Mouse (Mus musculus) midbrain, embryonic 14.5 days (tissue): ENCODE measurements around the gene Cactin. TPM values are rescaled to one million over a fixed set of nuclear protein-coding genes. Genes with fewer than 3 reads are reported as not detected.
A peak's percentile ranks its signal among the peaks of the same experiment; 100 is the strongest.

ENCODE experiments used
- ATAC-seq: fragments of 200-750 bp; cut with Nextera tagmentation; 2 replicates; pipeline ENCODE4 v1.8.0; 2017; ENCODE audit warnings: moderate number of reproducible peaks, moderate library complexity; ENCODE audit not compliant: low FRiP score, low TSS enrichment
- DNase-seq: peaks from one replicate; pipeline ENCODE4 v3.0.0-alpha.2; 2015
- H3K27ac ChIP-seq: fragments of 300-500 bp; sonication (generic); replicated peaks from 2 replicates; pipeline ENCODE4 v1.5.1; 2014; ENCODE audit warnings: mild to moderate bottlenecking, low read depth, low read length, moderate library complexity
- H3K27me3 ChIP-seq: fragments of 300-500 bp; sonication (generic); 2 replicates; pipeline ENCODE4 v1.6.1; 2014; ENCODE audit warnings: low read length, control low read depth, mixed read lengths; ENCODE audit not compliant: control insufficient read depth, insufficient read depth
- H3K36me3 ChIP-seq: fragments of 300-500 bp; sonication (generic); 2 replicates; pipeline ENCODE4 v1.6.1; 2014; ENCODE audit warnings: low read length, control low read depth; ENCODE audit not compliant: control insufficient read depth, insufficient read depth
- H3K4me1 ChIP-seq: fragments of 300-500 bp; sonication (generic); 2 replicates; pipeline ENCODE4 v1.6.1; 2014; ENCODE audit warnings: mild to moderate bottlenecking, antibody characterized with exemption, low read length, control low read depth; ENCODE audit not compliant: control insufficient read depth, insufficient read depth
- H3K4me2 ChIP-seq: fragments of 300-500 bp; sonication (generic); 2 replicates; pipeline ENCODE4 v1.6.1; 2014; ENCODE audit warnings: mild to moderate bottlenecking, low read length, moderate library complexity
- H3K4me3 ChIP-seq: fragments of 300-500 bp; sonication (generic); replicated peaks from 2 replicates; pipeline ENCODE4 v1.5.1; 2014; ENCODE audit warnings: low read depth, low read length
- H3K9ac ChIP-seq: fragments of 300-500 bp; sonication (generic); replicated peaks from 2 replicates; pipeline ENCODE4 v1.6.1; 2014; ENCODE audit warnings: mild to moderate bottlenecking, low read length, moderate library complexity
- H3K9me3 ChIP-seq: fragments of 300-500 bp; sonication (generic); 2 replicates; pipeline ENCODE4 v1.6.1; 2016; ENCODE audit warnings: low read length, control low read depth, mixed read lengths; ENCODE audit not compliant: control insufficient read depth
- WGBS: fragments of 180-500 bp; shearing (Covaris S2); extraction: QIAGEN DNeasy Blood & Tissue Kit; methylation state at CpG from one replicate; pipeline ENCODE4 v1.1.7; 2014; 5-methylcytosine and 5-hydroxymethylcytosine counted together
- polyA plus RNA-seq: library from polyadenylated mRNA; unstranded; fragments of >200 nt; fragmentation: Nextera tagmentation; extraction: Ambion mirVana; gene quantifications from 2 replicates; pipeline ENCODE4 v1.2.1, GENCODE M21; 2014

Gene Cactin
- polyA plus RNA-seq, 1 experiment from 2014 or later: 22.8 TPM

DNA sequence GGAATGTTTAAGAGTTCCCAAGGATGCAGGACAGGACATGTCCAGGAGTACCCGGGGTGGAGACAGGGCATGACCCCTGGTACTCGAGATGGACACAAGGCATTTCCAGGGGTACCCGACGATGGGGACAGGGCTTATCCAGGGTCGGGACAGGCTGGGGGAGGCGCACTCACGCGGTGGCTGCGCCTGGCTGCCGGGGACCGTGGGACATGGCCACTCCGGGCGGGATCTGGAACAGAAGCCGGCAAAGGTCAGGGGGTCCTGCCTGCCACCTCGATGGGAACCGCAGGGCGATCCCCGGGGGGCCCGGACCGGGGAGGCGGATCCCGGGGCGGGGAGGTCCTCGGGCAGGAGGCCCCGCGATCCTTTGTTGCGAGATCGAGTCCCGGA, 29.1 kb downstream of the Cactin start:
- WGBS: 0% methylated on average over 28 of the region's 29 CpGs
- peaks cover 11% of the 10 kb centered on the region; the same call in 1 of the 2 replicates for H3K27me3 ChIP-seq
- DNase-seq (no peak), ATAC-seq (peak; percentile 16)
- H3K4me1 ChIP-seq: peaks cover 11% of the 10 kb centered on the region
- no peak overlapping the region for H3K27ac ChIP-seq
- peak overlapping the region; percentile 62 for H3K9ac ChIP-seq
- H3K4me2 ChIP-seq: peak overlapping the region; percentile 92
- H3K9me3 ChIP-seq: no peaks in the 10 kb centered on the region
- no peaks in the 10 kb centered on the region for H3K36me3 ChIP-seq
- H3K4me3 ChIP-seq: peak overlapping the region; percentile 60

DNA sequence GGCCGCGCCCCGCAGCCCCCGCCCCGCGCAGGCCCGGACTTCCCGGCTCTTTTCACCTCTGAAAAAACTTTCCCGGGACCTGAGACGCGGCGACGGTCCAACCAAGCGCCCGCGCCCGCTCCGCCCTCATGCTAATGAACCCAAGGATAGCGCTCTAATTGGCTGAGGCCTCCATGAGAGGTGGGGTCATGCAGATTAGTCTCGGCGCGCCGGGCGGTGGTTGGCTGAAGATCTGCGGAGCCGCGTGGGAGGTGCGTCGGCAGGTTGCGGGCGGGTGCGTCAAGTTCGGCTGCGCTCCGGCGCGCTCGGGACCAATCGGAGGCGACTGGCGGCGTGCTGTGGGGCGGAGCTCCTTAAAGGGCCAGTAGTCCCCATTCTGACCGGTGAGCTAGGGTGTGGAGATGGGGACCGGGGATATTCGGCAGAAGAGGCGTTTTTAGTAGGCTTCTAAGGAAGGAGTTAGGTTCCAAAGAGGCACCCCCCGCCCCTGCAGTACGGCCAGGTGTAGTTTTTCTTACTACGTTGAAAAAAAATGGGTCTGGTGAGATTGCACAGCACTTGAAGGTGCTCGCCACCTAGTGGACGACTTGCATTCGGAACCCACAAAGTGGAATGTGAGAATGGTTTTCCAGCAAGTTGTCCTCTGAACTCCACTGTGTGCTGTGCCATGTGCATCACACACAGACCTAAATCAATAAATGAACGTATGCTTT, 29.6 kb downstream of the Cactin start, which contains the start of gene Hmg20b:
Gene Hmg20b (minus strand): TSS at position 130 of the 713 bp plus-strand sequence.
- Histone ChIP-seq H3K36me3 (no peaks in the 10 kb centered on the region), H3K4me2 (peak within 1 kb of the TSS; percentile 92), H3K4me1 (peaks cover 11% of the 10 kb centered on the region), H3K4me3 (peak within 1 kb of the TSS; percentile 60), H3K9ac (peak within 1 kb of the TSS; percentile 62), H3K27ac (peak within 1 kb of the TSS; percentile 27; the same call in 1 of the 2 replicates), H3K9me3 (no peaks in the 10 kb centered on the region), H3K27me3 (peaks cover 6% of the 10 kb centered on the region; the same call in 1 of the 2 replicates)
- under 1% methylated on average over 54 of the region's 54 CpGs for WGBS
- ATAC-seq (peak; percentile 97), DNase-seq (peak; percentile 99)

- Histone ChIP-seq H3K36me3 (no peaks in the 10 kb centered on the region), H3K27ac (no peak overlapping the region), H3K4me3 (no peak overlapping the region), H3K9me3 (no peaks in the 10 kb centered on the region), H3K4me1 (peaks cover 11% of the 10 kb centered on the region), H3K4me2 (no peak overlapping the region), H3K27me3 (no peaks in the 10 kb centered on the region), H3K9ac (no peak overlapping the region)
- ATAC-seq: no peak
- 30% methylated on average over 9 of the region's 9 CpGs for WGBS
- no peak for DNase-seq
These were observed 30.9 kb downstream of the Cactin start for GRCm38 (mm10) chr10:81351678-81352291.

- WGBS: 56% methylated on average over 9 of the region's 9 CpGs
- no peak overlapping the region for H3K4me3 ChIP-seq
- H3K4me1 ChIP-seq: peaks cover 13% of the 10 kb centered on the region
These were observed 34.0 kb downstream of the Cactin start for GRCm38 (mm10) chr10:81354738-81355477.

DNA sequence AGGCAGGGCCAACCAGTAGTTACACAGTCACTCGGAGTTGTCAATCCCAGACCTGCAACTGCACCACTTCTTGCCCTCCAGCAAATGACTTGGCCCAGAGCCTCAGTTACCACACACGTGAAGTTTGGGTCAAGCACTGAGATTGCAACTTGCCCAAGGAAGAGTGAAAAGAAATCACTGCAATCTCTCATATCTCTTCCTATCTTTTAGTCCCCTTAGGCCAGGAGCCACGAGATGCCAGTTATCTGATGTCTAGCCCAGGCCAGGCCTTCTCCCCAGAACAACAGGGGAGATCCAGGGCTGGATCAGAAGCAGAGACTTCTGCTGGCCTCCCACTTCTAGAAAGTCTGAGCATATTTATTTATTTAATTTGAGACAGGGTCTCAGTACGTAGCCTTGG, 34.6 kb downstream of the Cactin start:
- DNase-seq: no peak
- Histone ChIP-seq H3K36me3 (no peaks in the 10 kb centered on the region), H3K4me2 (no peak overlapping the region), H3K9ac (no peak overlapping the region), H3K4me1 (peaks cover 12% of the 10 kb centered on the region), H3K27me3 (no peaks in the 10 kb centered on the region), H3K4me3 (no peak overlapping the region), H3K27ac (no peak overlapping the region), H3K9me3 (no peaks in the 10 kb centered on the region)
- ATAC-seq: no peak
- 82% methylated on average over 4 of the region's 4 CpGs for WGBS

More at GRCm38 (mm10) chr10:81354738-81355477, 34.0 kb downstream of the Cactin start:
- Histone ChIP-seq H3K27me3 (no peaks in the 10 kb centered on the region), H3K9ac (0 out of 2 replicates have a peak overlapping the region, but pooled peaks have one; percentile 3), H3K4me2 (no peak overlapping the region), H3K9me3 (no peaks in the 10 kb centered on the region), H3K36me3 (no peaks in the 10 kb centered on the region), H3K27ac (no peak overlapping the region)
- ATAC-seq (no peak), DNase-seq (no peak)

GRCm38 (mm10) chr10:81356352-81356990, 35.6 kb downstream of the Cactin start:
- ATAC-seq (no peak), DNase-seq (no peak)
- H3K27ac ChIP-seq: no peak overlapping the region
- H3K9ac ChIP-seq: no peak overlapping the region
- H3K4me2 ChIP-seq: peak overlapping the region; percentile 97
- no peaks in the 10 kb centered on the region for H3K27me3 ChIP-seq
- H3K9me3 ChIP-seq: no peaks in the 10 kb centered on the region
- WGBS: 57% methylated on average over 12 of the region's 12 CpGs
- peaks cover 12% of the 10 kb centered on the region for H3K4me1 ChIP-seq
- H3K36me3 ChIP-seq: 0 out of 2 replicates have a peak, but pooled peaks cover 2% of the 10 kb centered on the region
- H3K4me3 ChIP-seq: no peak overlapping the region

DNA sequence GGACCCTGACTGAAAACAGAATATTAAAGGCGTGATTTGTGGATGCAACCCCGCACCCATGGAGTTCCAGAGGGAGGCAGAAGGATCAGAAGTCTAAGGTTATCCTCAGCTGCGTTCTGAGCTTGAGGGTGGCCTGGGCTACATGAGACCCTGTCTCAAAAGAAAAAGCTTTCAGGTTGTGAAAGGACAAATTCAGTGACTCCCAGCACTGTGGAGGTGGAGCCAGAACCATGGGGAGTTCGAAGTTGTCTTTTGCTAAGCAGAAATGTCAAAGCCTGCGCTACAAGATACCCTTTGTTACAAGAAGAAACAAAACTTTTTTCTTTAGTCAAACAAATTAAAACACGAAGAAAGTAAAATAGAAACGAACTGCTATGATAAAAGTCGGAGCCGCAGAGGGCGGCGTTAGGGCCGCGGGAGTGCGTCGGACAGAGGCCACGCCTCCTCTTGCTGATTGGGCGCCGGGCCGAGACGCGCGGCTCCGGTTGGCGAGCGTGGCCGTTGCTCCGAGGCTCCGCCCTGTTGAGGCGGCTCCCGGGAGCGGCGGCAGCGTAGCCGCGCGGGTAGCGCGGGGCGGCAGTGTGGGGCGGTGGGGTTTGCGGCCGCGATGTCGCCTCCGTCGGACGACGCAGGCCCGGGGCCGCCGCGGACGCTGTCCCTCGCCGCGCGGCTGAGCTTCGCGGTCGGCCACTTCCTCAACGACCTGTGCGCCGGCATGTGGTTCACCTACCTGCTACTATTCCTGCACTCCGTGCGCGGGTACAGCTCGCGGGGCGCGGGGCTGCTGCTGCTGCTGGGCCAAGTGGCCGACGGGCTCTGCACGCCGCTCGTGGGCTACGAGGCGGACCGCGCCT, 36.3 kb downstream of the Cactin start, which contains the start of gene Mfsd12:
Gene Mfsd12 (plus strand): TSS at position 501 of the 854 bp plus-strand sequence.
- peak within 1 kb of the TSS; percentile 97 for H3K4me2 ChIP-seq
- peak; percentile 89 for ATAC-seq
- DNase-seq: peak; percentile 96
- peaks cover 12% of the 10 kb centered on the region for H3K4me1 ChIP-seq
- H3K9me3 ChIP-seq: no peaks in the 10 kb centered on the region
- 2% methylated on average over 75 of the region's 79 CpGs for WGBS
- 0 out of 2 replicates have a peak, but pooled peaks cover 2% of the 10 kb centered on the region for H3K36me3 ChIP-seq
- H3K27me3 ChIP-seq: no peaks in the 10 kb centered on the region
- H3K9ac ChIP-seq: peak within 1 kb of the TSS; percentile 81
- peak within 1 kb of the TSS; percentile 74 for H3K4me3 ChIP-seq
- H3K27ac ChIP-seq: peak within 1 kb of the TSS; percentile 66
